8 mouse cellular contexts compared by ENCODE assay signal in the genomic region with DNA sequence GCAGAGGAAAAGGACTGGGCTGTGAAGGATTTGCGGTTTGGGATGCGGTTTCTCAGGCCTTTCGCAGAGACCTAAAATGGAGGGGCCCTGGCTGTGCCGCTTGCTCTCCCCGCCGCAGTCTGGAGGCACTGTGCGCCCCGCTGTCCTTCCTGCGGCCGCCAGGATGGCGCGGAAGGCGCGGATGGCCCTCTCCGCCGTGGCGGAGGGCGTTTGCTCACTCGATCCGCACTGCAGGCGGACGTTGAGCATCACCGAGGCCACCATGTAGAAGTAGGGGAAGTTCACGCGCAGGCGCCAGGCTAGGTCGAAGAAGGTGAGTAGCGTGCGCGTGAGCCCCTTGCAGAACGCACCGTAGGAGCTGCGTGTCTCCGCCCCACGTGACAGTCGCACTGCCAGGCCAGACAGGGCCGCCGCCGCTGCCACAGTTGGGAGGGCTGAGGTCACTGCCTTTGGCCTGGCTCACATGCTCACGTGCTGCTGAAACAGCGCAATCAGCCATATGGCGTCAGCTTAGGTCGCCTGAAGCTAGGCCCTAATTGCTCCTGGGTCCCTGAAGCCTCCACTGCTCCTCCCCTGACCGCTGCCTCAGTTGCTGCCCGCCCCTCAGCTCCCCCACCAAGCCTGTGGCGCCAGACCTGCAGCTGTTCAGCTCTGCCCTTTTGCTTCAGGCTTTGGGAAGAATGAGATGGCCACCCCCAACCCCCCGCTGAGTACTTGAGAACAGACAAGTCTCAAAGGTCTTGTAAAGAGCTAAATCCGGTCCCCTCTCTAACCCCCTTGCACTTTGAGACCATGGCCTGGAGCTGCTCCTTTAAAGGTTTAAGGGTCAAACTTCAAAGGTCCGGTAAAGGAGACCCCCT. TPM values are rescaled to one million over a fixed set of nuclear protein-coding genes. Genes with fewer than 3 reads are reported as not detected.
DNase-seq lines count a peak whose midpoint lies in the region; ATAC-seq and TF ChIP-seq lines count a peak whose summit lies in the region.

No protein-coding gene starts in this region.

- TF ChIP-seq CTCF in lung, postnatal 0 days (IDR thresholded peaks at IDR 0.05), result 0 out of 2 replicates have a peak, but pooled peaks have one; percentile 4

- no peaks in the 10 kb centered on the region for H3K36me3 ChIP-seq in hindbrain, embryonic 14.5 days (replicated peaks; ENCODE audit: control insufficient read depth, insufficient read depth)
- H3K36me3 ChIP-seq in lung, postnatal 0 days (ENCODE audit: insufficient read depth, low read length), result no peaks in the 10 kb centered on the region

- peak; percentile 34 for DNase-seq in R1 (ENCODE audit: low read depth, low spot score)
- DNase-seq in cerebellum, postnatal 10 days, result peak; percentile 76 to 78
- DNase-seq in frontal cortex, postnatal 25 days (ENCODE audit: low spot score in 2 of 2), result peak; percentile 10 to 22
- DNase-seq in hindbrain, embryonic 14.5 days (ENCODE audit: low spot score), result peak; percentile 25
- peak; percentile 10 to 28 for DNase-seq in layer of hippocampus, postnatal 25 days (ENCODE audit: extremely low spot score in 1 of 2, low spot score in 1 of 2)
- DNase-seq in lung, postnatal 0 days (ENCODE audit: low spot score), result peak; percentile 22
- peak; percentile 54 for DNase-seq in right cerebral cortex, postnatal 25 days

- no peaks in the 10 kb centered on the region for H3K4me1 ChIP-seq in hindbrain, embryonic 14.5 days (replicated peaks; ENCODE audit: control insufficient read depth, insufficient read depth, low read length)
- no peaks in the 10 kb centered on the region for H3K4me1 ChIP-seq in lung, postnatal 0 days (ENCODE audit: insufficient read depth, low read depth, low read length)

- peak overlapping the region; percentile 34 for H3K4me3 ChIP-seq in hindbrain, embryonic 14.5 days (replicated peaks; ENCODE audit: low read length)
- H3K4me3 ChIP-seq in lung, postnatal 0 days (ENCODE audit: low read depth, low read length), result peak overlapping the region; percentile 10; the same call in 1 of the 2 replicates

- WGBS in hindbrain, embryonic 14.5 days, result 15% methylated on average over 46 of the region's 49 CpGs
- WGBS in lung, postnatal 0 days, result 19% methylated on average over 30 of the region's 49 CpGs

- H3K27ac ChIP-seq in hindbrain, embryonic 14.5 days, result no peak overlapping the region
- no peak overlapping the region for H3K27ac ChIP-seq in lung, postnatal 0 days (ENCODE audit: low read length)

- peak overlapping the region; percentile 61 for H3K9ac ChIP-seq in hindbrain, embryonic 14.5 days
- no peak overlapping the region for H3K9ac ChIP-seq in lung, postnatal 0 days (replicated peaks; ENCODE audit: low read depth)

- no peaks in the 10 kb centered on the region for H3K27me3 ChIP-seq in hindbrain, embryonic 14.5 days (ENCODE audit: control insufficient read depth, insufficient read depth, low read length)
- H3K27me3 ChIP-seq in lung, postnatal 0 days (replicated peaks; ENCODE audit: insufficient read depth, low read length), result no peaks in the 10 kb centered on the region

- ATAC-seq in hindbrain, embryonic 14.5 days (ENCODE audit: low FRiP score), result peak; percentile 92
- ATAC-seq in lung, postnatal 0 days, result peak; percentile 83
- ATAC-seq in inflammation-experienced regulatory T-cells, adult 6 months, result no peak

- TF ChIP-seq EP300 in lung, postnatal 0 days (IDR thresholded peaks at IDR 0.05), result no peak

- H3K4me2 ChIP-seq in hindbrain, embryonic 14.5 days (replicated peaks), result peak overlapping the region; percentile 60
- H3K4me2 ChIP-seq in lung, postnatal 0 days (replicated peaks; ENCODE audit: low read depth, low read length), result peak overlapping the region; percentile 38

- H3K9me3 ChIP-seq in hindbrain, embryonic 14.5 days (ENCODE audit: control insufficient read depth, low read length), result no peaks in the 10 kb centered on the region
- no peaks in the 10 kb centered on the region for H3K9me3 ChIP-seq in lung, postnatal 0 days (ENCODE audit: low read length)

RNA-seq across cellular contexts. Expression of a gene that starts 8.1 kb away (rescaled TPM):
- 0.13 TPM in 1 of 2 replicates, not detected in the other for polyA plus RNA-seq in hindbrain, embryonic 14.5 days (2014; fragmentation: Nextera tagmentation; extraction: Ambion mirVana)
- total RNA-seq in layer of hippocampus, postnatal 25 days (2021), result under 1 TPM; 0.20 to 0.33 TPM
- polyA plus RNA-seq in lung, postnatal 0 days (2015; fragmentation: Nextera tagmentation; extraction: Ambion mirVana), result not detected in 2 replicates
- not detected for polyA plus RNA-seq in inflammation-experienced regulatory T-cells, adult 6 months (2017; shearing (Covaris generic))

RNA-seq across cellular contexts. Expression of a gene that starts 41.1 kb away (rescaled TPM):
- polyA plus RNA-seq in hindbrain, embryonic 14.5 days (2014; fragmentation: Nextera tagmentation; extraction: Ambion mirVana), result not detected in 2 replicates
- not detected for total RNA-seq in layer of hippocampus, postnatal 25 days (2021)
- not detected in 2 replicates for polyA plus RNA-seq in lung, postnatal 0 days (2015; fragmentation: Nextera tagmentation; extraction: Ambion mirVana)
- not detected for polyA plus RNA-seq in inflammation-experienced regulatory T-cells, adult 6 months (2017; shearing (Covaris generic))

RNA-seq across cellular contexts. Expression of a gene that starts 46.3 kb away (rescaled TPM):
- 184 and 195 TPM in 2 replicates for polyA plus RNA-seq in hindbrain, embryonic 14.5 days (2014; fragmentation: Nextera tagmentation; extraction: Ambion mirVana)
- 100 to 1,000 TPM; 193 to 216 TPM for total RNA-seq in layer of hippocampus, postnatal 25 days (2021)
- 193 and 215 TPM in 2 replicates for polyA plus RNA-seq in lung, postnatal 0 days (2015; fragmentation: Nextera tagmentation; extraction: Ambion mirVana)
- 10 to 100 TPM in 2 of 3 experiments, 1 to 10 TPM in 1; 9.5 to 10.3 (median 10.2) TPM for polyA plus RNA-seq in inflammation-experienced regulatory T-cells, adult 6 months (2017; shearing (Covaris generic))

RNA-seq across cellular contexts. Expression of a gene that starts 59.6 kb away (rescaled TPM):
- polyA plus RNA-seq in hindbrain, embryonic 14.5 days (2014; fragmentation: Nextera tagmentation; extraction: Ambion mirVana), result not detected in 2 replicates
- not detected for total RNA-seq in layer of hippocampus, postnatal 25 days (2021)
- 0.07 TPM in 1 of 2 replicates, not detected in the other for polyA plus RNA-seq in lung, postnatal 0 days (2015; fragmentation: Nextera tagmentation; extraction: Ambion mirVana)
- polyA plus RNA-seq in inflammation-experienced regulatory T-cells, adult 6 months (2017; shearing (Covaris generic)), result not detected

Comparison
In these comparisons a context has a peak if more than half of its experiments do, and no peak if none do; other contexts are left out.
1. DNase-seq: peak in every context shown above with its lines; median percentile 77 in cerebellum, postnatal 10 days; 54 in right cerebral cortex, postnatal 25 days; 34 in R1; 25 in hindbrain, embryonic 14.5 days; 22 in lung, postnatal 0 days; 19 in layer of hippocampus, postnatal 25 days; 16 in frontal cortex, postnatal 25 days.
2. RNA of a gene that starts 46.3 kb away (polyA plus RNA-seq): 193 to 215 TPM in lung, postnatal 0 days and 184 to 195 TPM in hindbrain, embryonic 14.5 days; 9.5 to 10.3 TPM in inflammation-experienced regulatory T-cells, adult 6 months; every median in the first group is over 10 times any median in the second.